Mouse (Mus musculus) spleen, adult 2 months (tissue): ENCODE data around the gene Ccdc84. TPM values are rescaled to one million over a fixed set of nuclear protein-coding genes. Genes with fewer than 3 reads are reported as not detected.
"Not testable (repeated sequence)": the region's sequence is repeated elsewhere in the genome, so short reads cannot be mapped to it uniquely, and the experiment has no call there.

ENCODE experiments used
- DNase-seq, 2 experiments: peaks; one replicate each; pipeline versions ENCODE4 v3.0.0 to v3.0.0-alpha.2; 2012 to 2021; ENCODE audit warnings: low spot score in 2 of 2, low read depth in 1 of 2
- H3K27ac ChIP-seq: fragments of 200-500 bp; 2 replicates; pipeline ENCODE4 v1.5.1; 2012; ENCODE audit warnings: low read length, inconsistent platforms; ENCODE audit not compliant: insufficient read depth
- H3K27me3 ChIP-seq: fragments of 200-500 bp; 2 replicates; pipeline ENCODE4 v1.6.1; 2012; ENCODE audit warnings: mild to moderate bottlenecking, moderate library complexity, low read length, inconsistent platforms; ENCODE audit not compliant: control insufficient read depth, insufficient read depth
- H3K36me3 ChIP-seq: fragments of 200-500 bp; 2 replicates; pipeline ENCODE4 v1.6.1; 2012; ENCODE audit warnings: mild to moderate bottlenecking, low read length, inconsistent platforms; ENCODE audit not compliant: control insufficient read depth, insufficient read depth
- H3K4me1 ChIP-seq: fragments of 200-500 bp; 2 replicates; pipeline ENCODE4 v1.6.1; 2011; ENCODE audit warnings: inconsistent platforms; ENCODE audit not compliant: control insufficient read depth, insufficient read depth, insufficient read length
- H3K4me3 ChIP-seq: fragments of 200-500 bp; 2 replicates; pipeline ENCODE4 v1.5.1; 2011; ENCODE audit warnings: mild to moderate bottlenecking, inconsistent platforms; ENCODE audit not compliant: insufficient read depth, insufficient read length; ENCODE audit errors: extremely low read depth
- CTCF ChIP-seq: fragments of 200-500 bp; IDR thresholded peaks from 2 replicates; pipeline ENCODE4 v1.5.1; 2011; ENCODE audit warnings: mild to moderate bottlenecking, inconsistent platforms; ENCODE audit not compliant: insufficient read depth, insufficient read length, insufficient replicate concordance; ENCODE audit errors: extremely low read depth
- POLR2A ChIP-seq: fragments of 200-500 bp; IDR thresholded peaks from 2 replicates; pipeline ENCODE4 v1.6.1; 2011; ENCODE audit warnings: low read depth, low read length, inconsistent platforms
- WGBS: fragments of 180-500 bp; shearing (Covaris S2); methylation state at CpG from one replicate; pipeline ENCODE4 v1.1.7; 2018; 5-methylcytosine and 5-hydroxymethylcytosine counted together
- polyA plus RNA-seq: library from polyadenylated mRNA; depleted of rRNA; stranded (reverse); fragments of >200 nt; gene quantifications from 2 replicates; pipeline ENCODE4 v1.2.3, GENCODE M21; 2012

The Ccdc84 gene
- polyA plus RNA-seq, 1 experiment = 18.1 TPM

- no peaks in the 10 kb centered on the region for H3K27me3 ChIP-seq
- peaks cover 4% of the 10 kb centered on the region for H3K36me3 ChIP-seq
- H3K4me1 ChIP-seq = peaks cover 7% of the 10 kb centered on the region; the same call in 1 of the 2 replicates
- WGBS = 5% methylated on average over 26 of the region's 26 CpGs
- peak overlapping the region; percentile 45 for H3K27ac ChIP-seq
- peak overlapping the region; percentile 79 for H3K4me3 ChIP-seq
- no peak for DNase-seq
- TF ChIP-seq POLR2A = no peak
Observed at GRCm38 (mm10) chr9:44417156-44417891, 1.0 kb downstream of the Ccdc84 start.

GRCm38 (mm10) chr9:44412781-44413180 lies 5.6 kb downstream of the Ccdc84 start:
- TF ChIP-seq CTCF (no peak), POLR2A (no peak)
- DNase-seq = no peak
- 89% methylated on average over 2 of the region's 2 CpGs for WGBS
- H3K4me1 ChIP-seq = peaks cover 7% of the 10 kb centered on the region; the same call in 1 of the 2 replicates
- no peak overlapping the region for H3K4me3 ChIP-seq
- peaks cover 20% of the 10 kb centered on the region for H3K36me3 ChIP-seq
- H3K27me3 ChIP-seq = no peaks in the 10 kb centered on the region
- no peak overlapping the region for H3K27ac ChIP-seq

GRCm38 (mm10) chr9:44412306-44412705 lies 6.1 kb downstream of the Ccdc84 start:
- DNase-seq = no peak
- peaks cover 20% of the 10 kb centered on the region for H3K36me3 ChIP-seq
- no peak overlapping the region for H3K4me3 ChIP-seq
- TF ChIP-seq CTCF (no peak), POLR2A (no peak)
- H3K27me3 ChIP-seq = no peaks in the 10 kb centered on the region
- no peak overlapping the region for H3K27ac ChIP-seq
- H3K4me1 ChIP-seq = peaks cover 4% of the 10 kb centered on the region; the same call in 1 of the 2 replicates
- 65% methylated on average over 4 of the region's 4 CpGs for WGBS

GRCm38 (mm10) chr9:44411601-44412130 lies 6.7 kb downstream of the Ccdc84 start:
- Histone ChIP-seq H3K27me3 (no peaks in the 10 kb centered on the region), H3K4me1 (no peaks in the 10 kb centered on the region), H3K4me3 (no peak overlapping the region), H3K27ac (no peak overlapping the region), H3K36me3 (peaks cover 20% of the 10 kb centered on the region)
- TF ChIP-seq POLR2A (no peak), CTCF (no peak)
- 82% methylated on average over 1 of the region's 1 CpGs for WGBS
- DNase-seq = no peak

- Histone ChIP-seq H3K4me3 (no peak overlapping the region), H3K36me3 (peaks cover 20% of the 10 kb centered on the region), H3K27me3 (no peaks in the 10 kb centered on the region), H3K27ac (no peak overlapping the region), H3K4me1 (no peaks in the 10 kb centered on the region)
- no peak for DNase-seq
- 84% methylated on average over 2 of the region's 2 CpGs for WGBS
- no peak for TF ChIP-seq POLR2A
- TF ChIP-seq CTCF = no peak
Observed at GRCm38 (mm10) chr9:44410647-44411336, 7.6 kb downstream of the Ccdc84 start.

GRCm38 (mm10) chr9:44408693-44409092 lies 9.7 kb downstream of the Ccdc84 start:
- not testable (repeated sequence) for H3K27me3 ChIP-seq, DNase-seq, H3K4me3 ChIP-seq, H3K4me1 ChIP-seq, H3K27ac ChIP-seq
- 72% methylated on average over 9 of the region's 9 CpGs for WGBS
- H3K36me3 ChIP-seq = peaks cover 30% of the 10 kb centered on the region

GRCm38 (mm10) chr9:44407752-44408097 lies 10.6 kb downstream of the Ccdc84 start:
- TF ChIP-seq CTCF (no peak), POLR2A (no peak; the same call in 1 of the 2 replicates)
- H3K4me3 ChIP-seq = peak overlapping the region; percentile 92
- peak overlapping the region; percentile 96 for H3K27ac ChIP-seq
- under 1% methylated on average over 24 of the region's 24 CpGs for WGBS
- no peak for DNase-seq
- H3K27me3 ChIP-seq = no peaks in the 10 kb centered on the region
- H3K36me3 ChIP-seq = peaks cover 31% of the 10 kb centered on the region
- no peaks in the 10 kb centered on the region for H3K4me1 ChIP-seq
